Mouse (Mus musculus) forebrain, embryonic 10.5 days (tissue): ENCODE measurements around the gene 1600014C10Rik. TPM values are rescaled to one million over a fixed set of nuclear protein-coding genes. Genes with fewer than 3 reads are reported as not detected.

Experiments used
- DNase-seq: peaks from one replicate; pipeline ENCODE4 v3.0.0-alpha.2; 2017; ENCODE audit warnings: low spot score; ENCODE audit errors: extremely low spot score
- H3K27ac ChIP-seq: fragments of 300-500 bp; sonication (generic); 2 replicates; pipeline ENCODE4 v1.5.1; 2016; ENCODE audit warnings: mild to moderate bottlenecking
- H3K27me3 ChIP-seq: fragments of 300-500 bp; sonication (generic); 2 replicates; pipeline ENCODE4 v1.6.1; 2016; ENCODE audit warnings: mild to moderate bottlenecking; ENCODE audit not compliant: poor library complexity, severe bottlenecking
- H3K36me3 ChIP-seq: fragments of 300-500 bp; sonication (generic); replicated peaks from 2 replicates; pipeline ENCODE4 v1.6.1; 2016; ENCODE audit warnings: mild to moderate bottlenecking, moderate library complexity
- H3K4me1 ChIP-seq: fragments of 300-500 bp; sonication (generic); 2 replicates; pipeline ENCODE4 v1.6.1; 2016
- H3K4me3 ChIP-seq: fragments of 300-500 bp; sonication (generic); 2 replicates; pipeline ENCODE4 v1.5.1; 2016; ENCODE audit warnings: mild to moderate bottlenecking, moderate library complexity
- H3K9me3 ChIP-seq: fragments of 300-500 bp; sonication (generic); 2 replicates; pipeline ENCODE4 v1.6.1; 2016; ENCODE audit warnings: mild to moderate bottlenecking, moderate library complexity
- WGBS: fragments of 180-500 bp; shearing (Covaris S2); methylation state at CpG from one replicate; pipeline ENCODE4 v1.1.7; 2016; 5-methylcytosine and 5-hydroxymethylcytosine counted together
- polyA plus RNA-seq: library from polyadenylated mRNA; unstranded; fragments of >200 nt; fragmentation: Nextera tagmentation; extraction: Ambion mirVana; gene quantifications from 2 replicates; pipeline ENCODE4 v1.2.1, GENCODE M21; 2016

Gene 1600014C10Rik
- polyA plus RNA-seq, 1 experiment from 2014 or later = 14.3 TPM

GRCm38 (mm10) chr7:38187796-38188195, 4.8 kb downstream of the 1600014C10Rik start:
- Histone ChIP-seq H3K27me3 (no peaks in the 10 kb centered on the region), H3K4me1 (peaks cover 20% of the 10 kb centered on the region), H3K4me3 (no peak overlapping the region), H3K36me3 (peaks cover 8% of the 10 kb centered on the region; the same call in 1 of the 2 replicates), H3K27ac (no peak overlapping the region), H3K9me3 (no peaks in the 10 kb centered on the region)
- WGBS = 90% methylated on average over 4 of the region's 4 CpGs
- no peak for DNase-seq

GRCm38 (mm10) chr7:38188281-38189075, 5.5 kb downstream of the 1600014C10Rik start:
- Histone ChIP-seq H3K27ac (no peak overlapping the region), H3K27me3 (no peaks in the 10 kb centered on the region), H3K36me3 (peaks cover 8% of the 10 kb centered on the region; the same call in 1 of the 2 replicates), H3K4me3 (no peak overlapping the region), H3K9me3 (no peaks in the 10 kb centered on the region), H3K4me1 (peaks cover 13% of the 10 kb centered on the region)
- DNase-seq = no peak
- WGBS = 90% methylated on average over 8 of the region's 8 CpGs

- Histone ChIP-seq H3K4me1 (peaks cover 4% of the 10 kb centered on the region), H3K27ac (no peak overlapping the region), H3K4me3 (no peak overlapping the region), H3K36me3 (peaks cover 8% of the 10 kb centered on the region; the same call in 1 of the 2 replicates), H3K27me3 (no peaks in the 10 kb centered on the region), H3K9me3 (no peaks in the 10 kb centered on the region)
- no peak for DNase-seq
- 85% methylated on average over 15 of the region's 15 CpGs for WGBS
Observed at GRCm38 (mm10) chr7:38189136-38189982, 6.3 kb downstream of the 1600014C10Rik start.

- H3K4me3 ChIP-seq = no peak overlapping the region
- no peaks in the 10 kb centered on the region; the same call in 1 of the 2 replicates for H3K4me1 ChIP-seq
- H3K36me3 ChIP-seq = peaks cover 8% of the 10 kb centered on the region; the same call in 1 of the 2 replicates
- H3K9me3 ChIP-seq = no peaks in the 10 kb centered on the region
- 91% methylated on average over 8 of the region's 8 CpGs for whole genome bisulfite sequencing
- H3K27me3 ChIP-seq = no peaks in the 10 kb centered on the region
- DNase-seq = no peak
- no peak overlapping the region for H3K27ac ChIP-seq
Observed at GRCm38 (mm10) chr7:38190056-38190835, 7.2 kb downstream of the 1600014C10Rik start.

- peaks cover 8% of the 10 kb centered on the region; the same call in 1 of the 2 replicates for H3K36me3 ChIP-seq
- 59% methylated on average over 8 of the region's 8 CpGs for WGBS
- DNase-seq = no peak
- H3K4me3 ChIP-seq = no peak overlapping the region
- no peak overlapping the region for H3K27ac ChIP-seq
- no peaks in the 10 kb centered on the region; the same call in 1 of the 2 replicates for H3K4me1 ChIP-seq
- no peaks in the 10 kb centered on the region for H3K27me3 ChIP-seq
- no peaks in the 10 kb centered on the region for H3K9me3 ChIP-seq
Observed at GRCm38 (mm10) chr7:38191146-38191545, 8.1 kb downstream of the 1600014C10Rik start.

GRCm38 (mm10) chr7:38191571-38191970, 8.6 kb downstream of the 1600014C10Rik start:
- H3K27me3 ChIP-seq = no peaks in the 10 kb centered on the region
- WGBS = 46% methylated on average over 10 of the region's 10 CpGs
- peaks cover 8% of the 10 kb centered on the region; the same call in 1 of the 2 replicates for H3K36me3 ChIP-seq
- no peak for DNase-seq
- no peak overlapping the region for H3K27ac ChIP-seq
- no peaks in the 10 kb centered on the region for H3K9me3 ChIP-seq
- H3K4me1 ChIP-seq = no peaks in the 10 kb centered on the region; the same call in 1 of the 2 replicates
- no peak overlapping the region for H3K4me3 ChIP-seq

GRCm38 (mm10) chr7:38199907-38200605, 17.0 kb downstream of the 1600014C10Rik start:
- WGBS = 71% methylated on average over 8 of the region's 8 CpGs
- Histone ChIP-seq H3K9me3 (no peaks in the 10 kb centered on the region), H3K27ac (no peak overlapping the region), H3K27me3 (no peaks in the 10 kb centered on the region), H3K4me1 (peaks cover 7% of the 10 kb centered on the region), H3K36me3 (no peaks in the 10 kb centered on the region), H3K4me3 (peak overlapping the region; percentile 47; the same call in 1 of the 2 replicates)
- DNase-seq = no peak

GRCm38 (mm10) chr7:38200606-38201289, 17.7 kb downstream of the 1600014C10Rik start:
- DNase-seq = peak; percentile 86
- Histone ChIP-seq H3K4me1 (peaks cover 7% of the 10 kb centered on the region), H3K9me3 (no peaks in the 10 kb centered on the region), H3K27me3 (no peaks in the 10 kb centered on the region), H3K36me3 (no peaks in the 10 kb centered on the region), H3K27ac (peak overlapping the region; percentile 44; the same call in 1 of the 2 replicates), H3K4me3 (peak overlapping the region; percentile 47)
- WGBS = 6% methylated on average over 28 of the region's 28 CpGs

- 48% methylated on average over 3 of the region's 3 CpGs for WGBS
- Histone ChIP-seq H3K4me3 (peak overlapping the region; percentile 47), H3K27me3 (no peaks in the 10 kb centered on the region), H3K27ac (no peak overlapping the region), H3K36me3 (no peaks in the 10 kb centered on the region), H3K4me1 (peaks cover 7% of the 10 kb centered on the region), H3K9me3 (no peaks in the 10 kb centered on the region)
- DNase-seq = no peak
Observed at GRCm38 (mm10) chr7:38201290-38201658, 18.3 kb downstream of the 1600014C10Rik start.

- H3K9me3 ChIP-seq = no peaks in the 10 kb centered on the region
- DNase-seq = no peak
- H3K36me3 ChIP-seq = no peaks in the 10 kb centered on the region
- no peak overlapping the region for H3K4me3 ChIP-seq
- H3K27ac ChIP-seq = no peak overlapping the region
- H3K27me3 ChIP-seq = no peaks in the 10 kb centered on the region
- H3K4me1 ChIP-seq = peaks cover 7% of the 10 kb centered on the region
- WGBS = 88% methylated on average over 6 of the region's 6 CpGs
Observed at GRCm38 (mm10) chr7:38204314-38204713, 21.3 kb downstream of the 1600014C10Rik start.

GRCm38 (mm10) chr7:38205801-38206200, 22.8 kb downstream of the 1600014C10Rik start:
- no peak overlapping the region for H3K4me3 ChIP-seq
- H3K4me1 ChIP-seq = peaks cover 1% of the 10 kb centered on the region
- H3K9me3 ChIP-seq = no peaks in the 10 kb centered on the region
- H3K27ac ChIP-seq = no peak overlapping the region
- WGBS = 36% methylated on average over 2 of the region's 2 CpGs
- H3K27me3 ChIP-seq = no peaks in the 10 kb centered on the region
- H3K36me3 ChIP-seq = no peaks in the 10 kb centered on the region
- DNase-seq = no peak
